ENCODE assay signal across 10 mouse cellular contexts in genomic region chr6:88132051-88132450, GRCm38 (mm10). TPM values are rescaled to one million over a fixed set of nuclear protein-coding genes. Genes with fewer than 3 reads are reported as not detected.
DNase-seq lines count a peak whose midpoint lies in the region; ATAC-seq and TF ChIP-seq lines count a peak whose summit lies in the region.
"Had no signal": no experiment of that assay in that cellular context is flagged by ENCODE, and none has a peak within 500 bp of the region (broad histone marks: within the 10 kb centered on the region; RNA-seq: fewer than 3 reads in every experiment).

No protein-coding gene starts in this region.

- 6% methylated on average over 17 of the region's 17 CpGs for WGBS in lung, embryonic 15.5 days
- WGBS in forebrain, embryonic 13.5 days, result under 1% methylated on average over 17 of the region's 17 CpGs
- WGBS in limb, embryonic 12.5 days, result 8% methylated on average over 17 of the region's 17 CpGs
- 18% methylated on average over 17 of the region's 17 CpGs for WGBS in cerebellum, adult 2 months

- DNase-seq in lung, postnatal 4 days, result no peak
- peak; percentile 54 for DNase-seq in retina, embryonic 14.5 days (ENCODE audit: low spot score)
- DNase-seq in cerebellum, adult 2 months, result no peak
- DNase-seq in gastrocnemius, adult 2 months, result no peak
- no peak for DNase-seq in left cerebral cortex, adult 11 months (ENCODE audit: low spot score)
- DNase-seq: kidney, postnatal 25 days; spleen, adult 18-20 months had no signal

- 0 out of 2 replicates have a peak overlapping the region, but pooled peaks have one; percentile 20 for H3K9ac ChIP-seq in lung, embryonic 15.5 days
- H3K9ac ChIP-seq in forebrain, embryonic 13.5 days, result peak overlapping the region; percentile 56; the same call in 1 of the 2 replicates
- H3K9ac ChIP-seq in limb, embryonic 12.5 days (replicated peaks), result peak overlapping the region; percentile 31; the same call in 1 of the 2 replicates

- H3K27ac ChIP-seq in lung, embryonic 15.5 days, result no peak overlapping the region
- peak overlapping the region; percentile 69 for H3K27ac ChIP-seq in forebrain, embryonic 13.5 days
- 0 out of 2 replicates have a peak overlapping the region, but pooled peaks have one; percentile 12 for H3K27ac ChIP-seq in limb, embryonic 12.5 days
- H3K27ac ChIP-seq in cerebellum, adult 2 months (ENCODE audit: insufficient read depth, low read length), result no peak overlapping the region
- H3K27ac ChIP-seq in gastrocnemius, adult 2 months, result no peak overlapping the region

- 0 out of 2 replicates have a peak, but pooled peaks cover 6% of the 10 kb centered on the region for H3K27me3 ChIP-seq in lung, embryonic 15.5 days
- H3K27me3 ChIP-seq in forebrain, embryonic 13.5 days, result no peaks in the 10 kb centered on the region
- peaks cover 21% of the 10 kb centered on the region for H3K27me3 ChIP-seq in limb, embryonic 12.5 days
- no peaks in the 10 kb centered on the region for H3K27me3 ChIP-seq in cerebellum, adult 2 months (ENCODE audit: control insufficient read depth, insufficient read depth, low read length)

- H3K4me2 ChIP-seq in lung, embryonic 15.5 days, result peak overlapping the region; percentile 28
- peak overlapping the region; percentile 57 for H3K4me2 ChIP-seq in forebrain, embryonic 13.5 days
- H3K4me2 ChIP-seq in limb, embryonic 12.5 days, result peak overlapping the region; percentile 40

- no peaks in the 10 kb centered on the region for H3K36me3 ChIP-seq in lung, embryonic 15.5 days
- H3K36me3 ChIP-seq in forebrain, embryonic 13.5 days (ENCODE audit: poor library complexity, severe bottlenecking), result no peaks in the 10 kb centered on the region
- no peaks in the 10 kb centered on the region for H3K36me3 ChIP-seq in limb, embryonic 12.5 days

- H3K9me3 ChIP-seq in lung, embryonic 15.5 days, result no peaks in the 10 kb centered on the region
- no peaks in the 10 kb centered on the region for H3K9me3 ChIP-seq in forebrain, embryonic 13.5 days (replicated peaks)
- no peaks in the 10 kb centered on the region for H3K9me3 ChIP-seq in limb, embryonic 12.5 days

- TF ChIP-seq POLR2A in cerebellum, adult 2 months (IDR thresholded peaks at IDR 0.05; ENCODE audit: borderline replicate concordance, insufficient read depth, low read length), result no peak

- no peak for ATAC-seq in lung, embryonic 15.5 days (ENCODE audit: borderline replicate concordance, extremely low read depth, low FRiP score, low TSS enrichment)
- ATAC-seq in forebrain, embryonic 13.5 days, result peak; percentile 78; the same call in 1 of the 2 replicates
- peak; percentile 47; the same call in 1 of the 2 replicates for ATAC-seq in limb, embryonic 12.5 days (ENCODE audit: insufficient number of reproducible peaks, insufficient read depth, low FRiP score, low TSS enrichment, low read depth)

- no peak overlapping the region for H3K4me3 ChIP-seq in lung, embryonic 15.5 days
- H3K4me3 ChIP-seq in forebrain, embryonic 13.5 days, result peak overlapping the region; percentile 21; the same call in 1 of the 2 replicates
- peak overlapping the region; percentile 9; the same call in 1 of the 2 replicates for H3K4me3 ChIP-seq in limb, embryonic 12.5 days (replicated peaks)
- no peak overlapping the region for H3K4me3 ChIP-seq in cerebellum, adult 2 months (replicated peaks; ENCODE audit: insufficient read depth, low read depth, low read length)
- no peak overlapping the region for H3K4me3 ChIP-seq in gastrocnemius, adult 2 months

- no peak for TF ChIP-seq CTCF in cerebellum, adult 2 months (IDR thresholded peaks at IDR 0.05; ENCODE audit: borderline replicate concordance, insufficient read depth, low read depth, low read length)
- TF ChIP-seq CTCF in gastrocnemius, adult 2 months (IDR thresholded peaks at IDR 0.05), result no peak

- intact Hi-C loops in gastrocnemius, adult 2 months (cut with DNase I), result no loop called here

- H3K4me1 ChIP-seq in lung, embryonic 15.5 days, result peaks cover 28% of the 10 kb centered on the region
- peaks cover 22% of the 10 kb centered on the region for H3K4me1 ChIP-seq in forebrain, embryonic 13.5 days
- peaks cover 13% of the 10 kb centered on the region for H3K4me1 ChIP-seq in limb, embryonic 12.5 days (replicated peaks)
- H3K4me1 ChIP-seq in cerebellum, adult 2 months (ENCODE audit: control insufficient read depth, insufficient read depth, low read length), result no peaks in the 10 kb centered on the region

RNA-seq across cellular contexts. Expression of gene Rpn1, which starts 47.8 kb away (rescaled TPM):
- 436 and 444 TPM in 2 replicates for polyA plus RNA-seq in lung, embryonic 15.5 days (2015; fragmentation: Nextera tagmentation; extraction: Ambion mirVana)
- 212 and 246 TPM in 2 replicates for polyA plus RNA-seq in forebrain, embryonic 13.5 days (2015; fragmentation: Nextera tagmentation; extraction: Ambion mirVana)
- 333 and 337 TPM in 2 replicates for polyA plus RNA-seq in limb, embryonic 12.5 days (2016; fragmentation: Nextera tagmentation; extraction: Ambion mirVana)
- polyA plus RNA-seq in cerebellum, adult 2 months (2012; rRNA removed), result 151 and 167 TPM in 2 replicates
- total RNA-seq in gastrocnemius, adult 2 months (2021), result 10 to 100 TPM; 75.9 to 83.2 TPM

Comparison
In these comparisons a context has a peak if more than half of its experiments do, and no peak if none do; other contexts are left out.
1. H3K27ac ChIP-seq: peak in forebrain, embryonic 13.5 days (single experiment) and limb, embryonic 12.5 days (single experiment); none in lung, embryonic 15.5 days (single experiment), cerebellum, adult 2 months (single experiment) and gastrocnemius, adult 2 months (single experiment).
2. H3K4me3 ChIP-seq: peak in forebrain, embryonic 13.5 days (single experiment) and limb, embryonic 12.5 days (single experiment); none in lung, embryonic 15.5 days (single experiment), cerebellum, adult 2 months (single experiment) and gastrocnemius, adult 2 months (single experiment).
3. Peak in every context shown above with its lines, with median percentiles within 50 percentile points of each other: H3K4me2 ChIP-seq and H3K9ac ChIP-seq.